Mouse (Mus musculus) olfactory bulb, adult 2 months (tissue): ENCODE measurements around the gene Arntl.

Experiments
- CTCF ChIP-seq: fragments of 200-500 bp; IDR thresholded peaks from 2 replicates; pipeline ENCODE4 v1.5.1; 2012; ENCODE audit warnings: low read depth, mild to moderate bottlenecking, low read length, moderate library complexity; ENCODE audit not compliant: insufficient read depth
- POLR2A ChIP-seq: fragments of 200-500 bp; IDR thresholded peaks from 2 replicates; pipeline ENCODE4 v1.6.1; 2012; ENCODE audit warnings: mild to moderate bottlenecking, low read depth, low read length, moderate library complexity; ENCODE audit not compliant: insufficient read depth

DNA sequence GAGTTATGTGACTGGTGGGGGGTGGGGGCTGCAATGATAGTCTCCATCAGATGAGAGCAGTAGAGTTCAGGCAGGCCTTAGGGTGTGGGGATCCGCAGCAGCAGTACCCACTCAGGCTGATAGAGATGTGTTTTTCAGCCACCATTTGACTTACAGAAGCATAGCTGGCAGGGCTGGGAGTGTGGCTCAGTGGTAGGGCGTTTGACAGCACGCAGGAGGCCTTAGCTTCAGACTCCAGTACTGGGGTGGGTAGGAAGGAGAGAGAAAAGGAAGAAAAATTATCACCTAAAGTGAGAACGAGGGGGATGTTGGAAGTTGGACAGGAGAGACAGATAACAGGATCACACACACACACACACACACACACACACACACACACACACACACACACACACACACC, 71.2 kb downstream of the Arntl start:
- TF ChIP-seq CTCF (no peak), POLR2A (no peak)
